Mouse (Mus musculus): ENCODE data around the gene Polr3b.
A peak's percentile ranks its signal among the peaks of the same experiment; 100 is the strongest.

Gene Polr3b

GRCm38 (mm10) chr10:84621826-84622790 is at the start of gene Polr3b:
Gene Polr3b, plus strand, starts transcription at chr10:84622292.
- DNase-seq = peak; percentile 90 to 93

- DNase-seq = peak; percentile 66 to 71
Measured at GRCm38 (mm10) chr10:84573671-84574420, 48.2 kb upstream of the Polr3b start.

- no peak for DNase-seq
Measured at GRCm38 (mm10) chr10:84576029-84576394, 46.1 kb upstream of the Polr3b start.

- DNase-seq = peak; percentile 96
Measured at GRCm38 (mm10) chr10:84576395-84577070, 45.6 kb upstream of the Polr3b start, which contains the start of gene Tcp11l2. Gene Tcp11l2, plus strand, starts transcription at chr10:84576626.

- peak; percentile 89 to 90 for DNase-seq
Measured at GRCm38 (mm10) chr10:84577071-84577727, 44.9 kb upstream of the Polr3b start.

- DNase-seq = no peak
Measured at GRCm38 (mm10) chr10:84578738-84579137, 43.4 kb upstream of the Polr3b start.

GRCm38 (mm10) chr10:84579527-84579926 is 42.6 kb upstream of the Polr3b start:
- no peak for DNase-seq

GRCm38 (mm10) chr10:84581191-84581590 is 40.9 kb upstream of the Polr3b start:
- DNase-seq = no peak

- DNase-seq = no peak
Measured at GRCm38 (mm10) chr10:84582236-84582635, 39.9 kb upstream of the Polr3b start.

- DNase-seq = peak; percentile 29 to 33
Measured at GRCm38 (mm10) chr10:84584451-84585293, 37.4 kb upstream of the Polr3b start.

GRCm38 (mm10) chr10:84585294-84585650 is 36.8 kb upstream of the Polr3b start:
- no peak for DNase-seq

GRCm38 (mm10) chr10:84590956-84591355 is 31.1 kb upstream of the Polr3b start:
- DNase-seq = no peak

- no peak for DNase-seq
Measured at GRCm38 (mm10) chr10:84591640-84592148, 30.4 kb upstream of the Polr3b start.

- DNase-seq = no peak
Measured at GRCm38 (mm10) chr10:84592745-84593144, 29.3 kb upstream of the Polr3b start.

- DNase-seq = no peak
Measured at GRCm38 (mm10) chr10:84597127-84597785, 24.8 kb upstream of the Polr3b start.

GRCm38 (mm10) chr10:84598172-84598571 is 23.9 kb upstream of the Polr3b start:
- no peak for DNase-seq

GRCm38 (mm10) chr10:84600136-84600535 is 22.0 kb upstream of the Polr3b start:
- no peak for DNase-seq

GRCm38 (mm10) chr10:84604335-84604734 is 17.8 kb upstream of the Polr3b start:
- no peak for DNase-seq

GRCm38 (mm10) chr10:84608361-84608760 is 13.7 kb upstream of the Polr3b start:
- DNase-seq = no peak

- no peak for DNase-seq
Measured at GRCm38 (mm10) chr10:84610324-84610723, 11.8 kb upstream of the Polr3b start.

GRCm38 (mm10) chr10:84610783-84611182 is 11.3 kb upstream of the Polr3b start:
- no peak for DNase-seq

Data from B cell, adult 2 months (primary cell).